Mouse (Mus musculus) embryonic facial prominence, embryonic 15.5 days (tissue): ENCODE measurements around the gene Nova2. TPM values are rescaled to one million over a fixed set of nuclear protein-coding genes. Genes with fewer than 3 reads are reported as not detected.

Experiments
- ATAC-seq: fragments of 200-750 bp; cut with Nextera tagmentation; 2 replicates; pipeline ENCODE4 v1.8.0; 2017; ENCODE audit warnings: low read depth, moderate TSS enrichment; ENCODE audit not compliant: insufficient number of reproducible peaks, low FRiP score, low TSS enrichment
- H3K27ac ChIP-seq: fragments of 300-500 bp; sonication (generic); replicated peaks from 2 replicates; pipeline ENCODE4 v1.5.1; 2015; ENCODE audit warnings: mild to moderate bottlenecking, inconsistent platforms
- H3K27me3 ChIP-seq: fragments of 300-500 bp; sonication (generic); 2 replicates; pipeline ENCODE4 v1.6.1; 2015; ENCODE audit warnings: inconsistent platforms
- H3K36me3 ChIP-seq: fragments of 300-500 bp; sonication (generic); 2 replicates; pipeline ENCODE4 v1.6.1; 2015; ENCODE audit warnings: mild to moderate bottlenecking, inconsistent platforms
- H3K4me1 ChIP-seq: fragments of 300-500 bp; sonication (generic); 2 replicates; pipeline ENCODE4 v1.6.1; 2015; ENCODE audit warnings: inconsistent platforms
- H3K4me2 ChIP-seq: fragments of 300-500 bp; sonication (generic); replicated peaks from 2 replicates; pipeline ENCODE4 v1.6.1; 2015; ENCODE audit warnings: mild to moderate bottlenecking, inconsistent platforms
- H3K4me3 ChIP-seq: fragments of 300-500 bp; sonication (generic); replicated peaks from 2 replicates; pipeline ENCODE4 v1.5.1; 2015; ENCODE audit warnings: mild to moderate bottlenecking, inconsistent platforms
- H3K9ac ChIP-seq: fragments of 300-500 bp; sonication (generic); 2 replicates; pipeline ENCODE4 v1.6.1; 2015; ENCODE audit warnings: inconsistent platforms
- H3K9me3 ChIP-seq: fragments of 300-500 bp; sonication (generic); replicated peaks from 2 replicates; pipeline ENCODE4 v1.6.1; 2016; ENCODE audit warnings: inconsistent platforms
- WGBS: fragments of 180-500 bp; shearing (Covaris S2); methylation state at CpG from one replicate; pipeline ENCODE4 v1.1.7; 2015; 5-methylcytosine and 5-hydroxymethylcytosine counted together
- polyA plus RNA-seq: library from polyadenylated mRNA; unstranded; fragments of >200 nt; fragmentation: Nextera tagmentation; extraction: Ambion mirVana; gene quantifications from 2 replicates; pipeline ENCODE4 v1.2.1, GENCODE M21; 2015

Nova2 gene
- polyA plus RNA-seq, 1 experiment from 2014 or later, result 0.60 TPM

DNA sequence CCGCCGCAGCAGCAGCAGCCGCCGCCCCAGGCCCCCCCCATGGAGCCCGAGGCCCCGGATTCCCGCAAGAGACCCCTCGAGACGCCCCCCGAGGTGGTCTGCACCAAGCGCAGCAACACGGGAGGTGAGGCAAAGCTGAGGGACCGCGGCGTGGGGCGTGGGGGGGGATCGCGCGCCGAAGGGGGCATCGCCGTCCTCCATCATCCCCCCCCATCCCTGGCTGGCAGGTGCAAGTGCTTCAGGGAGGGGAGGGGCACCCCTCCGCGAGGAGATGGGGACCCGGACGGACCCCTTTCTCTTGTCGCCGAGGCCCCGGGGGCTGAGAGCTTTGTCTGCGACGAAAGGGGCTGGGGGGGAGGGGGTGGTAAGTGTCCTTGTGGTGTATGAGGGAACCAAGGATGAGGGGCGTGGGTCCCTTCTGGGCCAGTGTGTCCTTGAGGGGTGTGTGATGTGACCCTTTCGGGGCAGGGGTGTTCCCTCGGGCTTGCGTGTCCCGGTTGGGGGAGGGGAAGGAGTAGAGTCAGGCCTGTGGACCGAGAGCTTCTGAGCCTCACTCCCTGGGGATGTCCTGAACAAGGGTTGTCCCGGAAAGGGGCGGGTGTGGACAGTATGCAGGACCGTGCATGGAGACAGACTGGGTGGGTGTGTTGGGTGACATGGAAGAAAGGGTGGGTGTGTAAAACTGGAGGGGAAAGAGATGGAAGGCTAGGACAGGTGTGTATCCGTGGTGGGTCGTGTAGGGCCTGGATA is 528 bp downstream of the Nova2 start:
- Histone ChIP-seq H3K27me3 (peaks cover 54% of the 10 kb centered on the region), H3K9ac (peak overlapping the region; percentile 39), H3K4me1 (peaks cover 15% of the 10 kb centered on the region), H3K27ac (no peak overlapping the region), H3K36me3 (no peaks in the 10 kb centered on the region), H3K9me3 (no peaks in the 10 kb centered on the region), H3K4me2 (peak overlapping the region; percentile 94), H3K4me3 (peak overlapping the region; percentile 47)
- peak; percentile 41; the same call in 1 of the 2 replicates for ATAC-seq
- 2% methylated on average over 37 of the region's 42 CpGs for WGBS

- WGBS, result 48% methylated on average over 6 of the region's 6 CpGs
- Histone ChIP-seq H3K9me3 (no peaks in the 10 kb centered on the region), H3K4me3 (peak overlapping the region; percentile 47), H3K4me2 (peak overlapping the region; percentile 94; the same call in 1 of the 2 replicates), H3K36me3 (no peaks in the 10 kb centered on the region), H3K27me3 (peaks cover 54% of the 10 kb centered on the region), H3K9ac (no peak overlapping the region), H3K27ac (no peak overlapping the region), H3K4me1 (peaks cover 14% of the 10 kb centered on the region)
- no peak for ATAC-seq
Measured at GRCm38 (mm10) chr7:18926911-18927310, 1.2 kb downstream of the Nova2 start.

DNA sequence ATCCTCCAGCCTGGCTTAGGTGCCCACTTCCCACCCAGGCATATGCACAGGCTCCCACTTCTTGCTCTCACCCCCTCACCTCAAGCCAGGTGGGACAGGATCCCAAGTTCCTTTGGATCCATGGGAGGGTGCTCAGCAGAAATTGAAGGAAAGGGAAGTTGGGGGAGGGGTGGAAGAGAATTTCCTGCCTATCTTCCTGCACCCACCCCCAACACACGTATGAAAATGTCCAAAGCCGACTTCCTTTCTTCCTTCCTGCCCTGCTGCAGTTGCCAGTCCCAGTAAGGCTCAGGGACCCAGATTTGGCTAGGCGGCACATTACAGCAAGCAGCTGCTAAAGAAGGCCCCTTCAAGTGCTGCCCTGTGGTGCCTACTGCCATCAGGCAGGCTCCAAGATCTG is 2.1 kb downstream of the Nova2 start:
- Histone ChIP-seq H3K4me2 (no peak overlapping the region), H3K27me3 (peaks cover 51% of the 10 kb centered on the region)
- WGBS, result 32% methylated on average over 3 of the region's 3 CpGs

GRCm38 (mm10) chr7:18942376-18942775 is 16.7 kb downstream of the Nova2 start:
- no peaks in the 10 kb centered on the region for H3K9me3 ChIP-seq
- no peak overlapping the region for H3K9ac ChIP-seq
- WGBS, result 29% methylated on average over 1 of the region's 1 CpGs
- no peaks in the 10 kb centered on the region for H3K27me3 ChIP-seq
- H3K4me3 ChIP-seq, result no peak overlapping the region
- no peaks in the 10 kb centered on the region for H3K36me3 ChIP-seq
- H3K4me1 ChIP-seq, result no peaks in the 10 kb centered on the region
- no peak overlapping the region for H3K4me2 ChIP-seq
- no peak overlapping the region for H3K27ac ChIP-seq
- no peak for ATAC-seq

More for the DNA sequence above, 2.1 kb downstream of the Nova2 start:
- Histone ChIP-seq H3K4me1 (peaks cover 14% of the 10 kb centered on the region), H3K9me3 (no peaks in the 10 kb centered on the region), H3K4me3 (no peak overlapping the region), H3K9ac (no peak overlapping the region), H3K27ac (no peak overlapping the region), H3K36me3 (no peaks in the 10 kb centered on the region)
- ATAC-seq, result no peak

DNA sequence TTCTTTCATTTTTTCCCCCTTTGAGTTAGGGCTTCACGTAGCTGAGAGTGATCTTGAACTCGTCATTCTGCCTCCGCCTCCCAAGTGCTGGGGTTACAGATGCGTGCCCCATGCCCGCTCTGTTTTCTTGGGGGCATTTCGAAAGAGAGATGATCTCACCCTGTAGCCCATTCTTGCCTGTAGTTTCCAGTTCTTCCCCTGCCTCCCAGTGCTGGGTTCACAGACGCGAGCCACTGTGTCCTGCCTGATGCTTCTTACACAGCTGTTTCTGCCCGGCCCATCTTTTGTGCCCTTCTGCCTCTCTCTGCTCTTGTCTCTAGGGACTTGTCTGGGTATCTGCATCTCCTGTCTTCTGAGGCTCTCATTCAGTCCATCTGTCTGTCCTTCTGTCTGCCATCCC is 17.1 kb downstream of the Nova2 start:
- 55% methylated on average over 9 of the region's 9 CpGs for WGBS
- ATAC-seq, result no peak

GRCm38 (mm10) chr7:18948151-18948550 is 22.5 kb downstream of the Nova2 start:
- Histone ChIP-seq H3K9ac (no peak overlapping the region), H3K4me3 (no peak overlapping the region), H3K27me3 (peaks cover 5% of the 10 kb centered on the region; the same call in 1 of the 2 replicates), H3K4me1 (no peaks in the 10 kb centered on the region), H3K36me3 (no peaks in the 10 kb centered on the region), H3K9me3 (no peaks in the 10 kb centered on the region), H3K27ac (no peak overlapping the region), H3K4me2 (no peak overlapping the region)
- WGBS, result 68% methylated on average over 6 of the region's 6 CpGs
- no peak for ATAC-seq

More for the DNA sequence above, 17.1 kb downstream of the Nova2 start:
- H3K9ac ChIP-seq, result no peak overlapping the region
- H3K27me3 ChIP-seq, result no peaks in the 10 kb centered on the region
- no peak overlapping the region for H3K4me3 ChIP-seq
- H3K9me3 ChIP-seq, result no peaks in the 10 kb centered on the region
- no peak overlapping the region for H3K4me2 ChIP-seq
- no peak overlapping the region for H3K27ac ChIP-seq
- H3K36me3 ChIP-seq, result no peaks in the 10 kb centered on the region
- H3K4me1 ChIP-seq, result no peaks in the 10 kb centered on the region

GRCm38 (mm10) chr7:18949781-18950522 is 24.3 kb downstream of the Nova2 start:
- H3K4me1 ChIP-seq, result no peaks in the 10 kb centered on the region
- no peak for ATAC-seq
- H3K36me3 ChIP-seq, result no peaks in the 10 kb centered on the region
- no peak overlapping the region for H3K27ac ChIP-seq
- no peak overlapping the region for H3K4me3 ChIP-seq
- no peaks in the 10 kb centered on the region for H3K9me3 ChIP-seq
- H3K27me3 ChIP-seq, result peaks cover 5% of the 10 kb centered on the region; the same call in 1 of the 2 replicates
- WGBS, result 23% methylated on average over 12 of the region's 12 CpGs
- no peak overlapping the region for H3K9ac ChIP-seq
- no peak overlapping the region for H3K4me2 ChIP-seq

GRCm38 (mm10) chr7:18950523-18951315 is 25.0 kb downstream of the Nova2 start:
- H3K27me3 ChIP-seq, result peaks cover 8% of the 10 kb centered on the region; the same call in 1 of the 2 replicates
- H3K9me3 ChIP-seq, result no peaks in the 10 kb centered on the region
- H3K27ac ChIP-seq, result no peak overlapping the region
- no peak overlapping the region for H3K4me2 ChIP-seq
- H3K4me3 ChIP-seq, result no peak overlapping the region
- no peaks in the 10 kb centered on the region for H3K36me3 ChIP-seq
- H3K9ac ChIP-seq, result no peak overlapping the region
- no peak for ATAC-seq
- 20% methylated on average over 18 of the region's 18 CpGs for WGBS
- H3K4me1 ChIP-seq, result no peaks in the 10 kb centered on the region

DNA sequence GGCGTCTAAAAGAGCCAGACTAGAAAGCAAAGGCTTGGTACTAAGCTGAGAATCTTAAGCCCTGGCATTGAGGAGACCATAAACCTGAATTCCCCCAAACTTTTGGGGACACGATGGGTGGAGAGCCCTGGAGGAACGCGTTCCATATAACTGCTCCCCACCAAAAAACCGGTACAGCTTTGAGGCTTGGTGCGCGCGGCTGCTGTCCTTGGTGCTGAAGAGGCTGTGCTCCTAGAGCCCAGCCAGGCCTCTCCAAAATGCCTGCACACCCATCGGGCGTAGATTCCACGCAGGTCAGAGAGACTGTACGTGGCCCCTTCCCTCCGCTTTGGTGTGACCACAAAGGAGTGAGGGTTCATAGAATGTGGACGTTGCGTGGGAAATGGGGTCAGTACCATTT is 25.7 kb downstream of the Nova2 start:
- Histone ChIP-seq H3K27me3 (peaks cover 11% of the 10 kb centered on the region), H3K9me3 (no peaks in the 10 kb centered on the region), H3K27ac (no peak overlapping the region), H3K4me1 (no peaks in the 10 kb centered on the region), H3K4me3 (no peak overlapping the region), H3K9ac (no peak overlapping the region), H3K36me3 (no peaks in the 10 kb centered on the region), H3K4me2 (no peak overlapping the region)
- no peak for ATAC-seq
- 17% methylated on average over 15 of the region's 15 CpGs for WGBS

- Histone ChIP-seq H3K27me3 (peaks cover 68% of the 10 kb centered on the region), H3K4me1 (peaks cover 17% of the 10 kb centered on the region), H3K4me2 (peak overlapping the region; percentile 98), H3K4me3 (peak overlapping the region; percentile 60), H3K27ac (no peak overlapping the region), H3K9me3 (no peaks in the 10 kb centered on the region), H3K36me3 (no peaks in the 10 kb centered on the region), H3K9ac (peak overlapping the region; percentile 51)
- WGBS, result under 1% methylated on average over 84 of the region's 107 CpGs
- ATAC-seq, result peak; percentile 76
Measured at GRCm38 (mm10) chr7:18957569-18958383, 32.1 kb downstream of the Nova2 start.
